Mouse (Mus musculus): ENCODE data around the gene Thoc6. TPM values are rescaled to one million over a fixed set of nuclear protein-coding genes. Genes with fewer than 3 reads are reported as not detected.
A peak's percentile ranks its signal among the peaks of the same experiment; 100 is the strongest.

Gene Thoc6
- polyA plus RNA-seq, 1 experiment from 2014 or later = 32.9 TPM

- DNase-seq (ENCODE audit: low read depth, low spot score) (no peak), ATAC-seq (no peak)
- no peaks in the 10 kb centered on the region for H3K27me3 ChIP-seq
- ChIA-PET CTCF (interaction anchor here (1.6 kb wide), 1 partner anchor 26 kb away, joined by 5 read pairs; no protein-coding TSS in a partner anchor), POLR2A (interaction anchor here (0.9 kb wide), 1 partner anchor 18 kb away, joined by 3 read pairs; no protein-coding TSS in a partner anchor)
- in situ Hi-C loops (cut with MboI; ENCODE audit: low pct_unique_long_range_greater_than_20kb) = no loop called here
- TF ChIP-seq CTCF (IDR thresholded peaks at IDR 0.05) = no peak
These were observed 6.7 kb upstream of the Thoc6 start for GRCm38 (mm10) chr17:23680336-23680735.

DNA sequence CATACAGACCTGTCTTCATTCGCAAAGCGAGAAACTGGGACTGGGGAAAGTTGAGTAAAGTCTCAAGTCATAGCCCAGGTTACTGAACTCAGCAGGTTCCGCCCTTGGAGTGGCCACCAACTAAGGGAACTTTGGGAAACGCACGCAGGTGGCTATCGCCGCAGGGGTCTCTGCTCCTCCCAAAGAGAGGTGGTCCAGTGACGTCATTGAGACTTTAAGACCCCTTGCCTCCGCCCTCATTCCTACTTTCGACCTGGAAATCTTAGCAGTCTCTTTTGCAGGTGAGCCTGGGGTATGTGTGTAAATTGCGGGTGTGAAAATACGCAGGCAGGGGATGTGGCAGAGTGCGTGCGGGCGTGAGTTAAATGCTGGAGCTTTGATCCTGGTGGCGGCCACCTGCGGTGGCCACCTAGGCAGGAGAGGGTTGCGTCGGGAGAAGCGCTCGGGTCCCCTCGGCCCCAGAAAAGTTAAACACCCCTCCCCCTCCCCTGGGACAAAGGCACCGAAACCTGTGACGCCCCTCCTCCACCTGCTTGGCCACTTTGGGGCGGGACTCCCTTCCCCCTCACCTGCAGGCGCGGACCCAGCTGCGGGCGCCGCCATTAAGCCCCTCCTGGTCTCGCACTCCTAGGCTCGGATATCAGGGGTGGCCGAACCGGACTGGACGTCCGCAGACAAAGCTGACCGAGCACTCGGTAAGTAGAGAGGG lies 5.6 kb upstream of the Thoc6 start, which contains the start of gene Cldn6:
TSS of gene Cldn6 (plus strand) at position 123 of the 709 bp plus-strand sequence.
- no peak for TF ChIP-seq CTCF (IDR thresholded peaks at IDR 0.05)
- no peak for ATAC-seq

GRCm38 (mm10) chr17:23677236-23677679 lies 3.6 kb upstream of the Thoc6 start, which contains the start of gene Tnfrsf12a:
TSS of gene Tnfrsf12a (minus strand) at chr17:23677468.
- POLR2A ChIA-PET = interaction anchor here (4.0 kb wide), 1 partner anchor 23 kb away, joined by 28 read pairs; no protein-coding TSS in a partner anchor

More for the DNA sequence above, 5.6 kb upstream of the Thoc6 start, which contains the start of gene Cldn6:
- CTCF ChIA-PET = no interaction called here
- in situ Hi-C loops (cut with MboI; ENCODE audit: low pct_unique_long_range_greater_than_20kb) = no loop called here
- no peak for DNase-seq (ENCODE audit: low read depth, low spot score)
- POLR2A ChIA-PET = no interaction called here
- H3K27me3 ChIP-seq = no peaks in the 10 kb centered on the region

DNA sequence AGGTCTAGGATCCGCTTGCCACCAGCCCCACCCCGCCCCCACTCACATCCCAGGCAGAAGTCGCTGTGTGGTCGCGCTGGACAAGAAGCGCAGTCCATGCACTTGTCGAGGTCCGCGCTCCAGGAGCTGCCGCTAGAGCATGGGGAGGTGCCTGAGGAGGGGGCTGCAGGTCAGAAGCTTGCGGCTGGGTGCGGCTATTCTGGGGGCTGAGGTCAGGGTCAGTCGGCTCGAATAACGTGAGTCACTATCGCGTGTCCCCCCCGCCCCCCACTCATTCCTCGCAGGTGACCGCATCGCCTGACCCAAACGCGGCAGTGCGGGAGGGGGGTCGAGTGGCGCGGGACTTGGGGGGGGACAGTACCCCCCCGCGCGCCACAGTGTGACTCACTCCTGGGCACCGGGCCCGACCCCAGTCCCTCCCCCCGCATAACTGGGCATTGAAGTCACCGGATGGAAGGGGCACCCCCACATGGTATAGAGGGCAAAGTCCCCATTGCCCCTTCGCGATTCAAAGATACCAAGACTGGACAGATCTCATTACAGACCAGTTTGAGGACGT lies 2.9 kb upstream of the Thoc6 start:
- in situ Hi-C loops (cut with MboI; ENCODE audit: low pct_unique_long_range_greater_than_20kb) = no loop called here
- no peak for ATAC-seq

More at GRCm38 (mm10) chr17:23677236-23677679, 3.6 kb upstream of the Thoc6 start, which contains the start of gene Tnfrsf12a:
- no peak for DNase-seq (ENCODE audit: low read depth, low spot score)
- CTCF ChIA-PET = interaction anchor here (1.5 kb wide), 1 partner anchor 23 kb away, joined by 3 read pairs; no protein-coding TSS in a partner anchor
- ATAC-seq = peak; percentile 29
- H3K27me3 ChIP-seq = no peaks in the 10 kb centered on the region
- in situ Hi-C loops (cut with MboI; ENCODE audit: low pct_unique_long_range_greater_than_20kb) = no loop called here
- no peak for TF ChIP-seq CTCF (IDR thresholded peaks at IDR 0.05)

DNA sequence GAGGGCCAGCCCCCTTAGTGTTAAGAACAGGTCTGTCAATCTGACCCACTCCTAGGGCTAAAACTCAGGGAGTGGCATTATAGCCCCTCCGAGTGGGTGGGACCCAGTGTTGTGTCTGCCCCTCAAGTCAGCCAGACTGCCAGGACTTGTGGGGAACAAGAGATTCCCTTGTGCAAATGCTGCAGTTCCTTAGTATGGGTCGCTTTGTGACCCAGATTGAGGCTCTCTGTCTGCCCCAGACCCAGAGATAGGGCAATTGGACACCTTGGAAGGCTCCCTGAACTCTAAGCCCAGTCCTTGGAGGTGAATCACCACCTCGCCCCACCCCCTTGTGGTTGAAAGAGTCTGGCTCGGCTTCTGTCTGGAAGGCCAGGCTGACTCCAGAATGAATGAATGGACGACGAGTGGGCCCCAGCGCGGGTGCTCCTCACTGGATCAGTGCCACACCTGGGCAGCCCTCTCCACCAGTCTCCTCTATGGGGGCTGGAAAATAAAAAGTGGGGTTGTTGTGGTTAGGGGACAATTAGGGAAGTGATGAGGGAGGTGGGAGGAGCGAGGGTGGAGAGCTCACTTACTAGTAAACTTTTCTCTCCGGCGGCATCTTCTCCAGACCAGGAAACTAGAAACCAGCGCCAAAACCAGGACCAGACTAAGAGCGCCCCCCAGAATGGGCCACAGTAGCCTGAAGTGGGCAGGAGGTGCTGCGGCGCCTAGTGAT lies 2.0 kb upstream of the Thoc6 start:
- no peak for TF ChIP-seq CTCF (IDR thresholded peaks at IDR 0.05)
- CTCF ChIA-PET = interaction anchor here (2.9 kb wide), 1 partner anchor 24 kb away, joined by 13 read pairs; no protein-coding TSS in a partner anchor
- peak; percentile 71 for DNase-seq (ENCODE audit: low read depth, low spot score)
- no peaks in the 10 kb centered on the region for H3K27me3 ChIP-seq
- POLR2A ChIA-PET = interaction anchor here (0.6 to 4.0 kb wide), 4 partner anchors 8 to 1434 kb away, joined by 3 to 28 read pairs (median 3); no protein-coding TSS in a partner anchor
- ATAC-seq = peak; percentile 61
- in situ Hi-C loops (cut with MboI; ENCODE audit: low pct_unique_long_range_greater_than_20kb) = no loop called here

More for the DNA sequence above, 2.9 kb upstream of the Thoc6 start:
- POLR2A ChIA-PET = interaction anchor here (1.0 to 4.0 kb wide), 3 partner anchors 9 to 25 kb away, joined by 3 to 28 read pairs (median 3); no protein-coding TSS in a partner anchor
- no peak for TF ChIP-seq CTCF (IDR thresholded peaks at IDR 0.05)
- CTCF ChIA-PET = interaction anchor here (2.9 kb wide), 1 partner anchor 23 kb away, joined by 13 read pairs; no protein-coding TSS in a partner anchor
- H3K27me3 ChIP-seq = no peaks in the 10 kb centered on the region
- DNase-seq (ENCODE audit: low read depth, low spot score) = no peak

- ChIA-PET POLR2A (interaction anchor here (1.0 to 4.0 kb wide), 4 partner anchors 10 to 62 kb away, joined by 3 to 28 read pairs (median 4); no protein-coding TSS in a partner anchor), CTCF (interaction anchor here (1.3 to 2.9 kb wide), 3 partner anchors 17 to 31 kb away, joined by 3 to 13 read pairs (median 3); no protein-coding TSS in a partner anchor)
- in situ Hi-C loops (cut with MboI; ENCODE audit: low pct_unique_long_range_greater_than_20kb) = no loop called here
- H3K27me3 ChIP-seq = no peaks in the 10 kb centered on the region
- DNase-seq (ENCODE audit: low read depth, low spot score) (no peak), ATAC-seq (peak; percentile 37)
- TF ChIP-seq CTCF (IDR thresholded peaks at IDR 0.05) = no peak
These were observed 1.4 kb upstream of the Thoc6 start for GRCm38 (mm10) chr17:23675127-23675526.

DNA sequence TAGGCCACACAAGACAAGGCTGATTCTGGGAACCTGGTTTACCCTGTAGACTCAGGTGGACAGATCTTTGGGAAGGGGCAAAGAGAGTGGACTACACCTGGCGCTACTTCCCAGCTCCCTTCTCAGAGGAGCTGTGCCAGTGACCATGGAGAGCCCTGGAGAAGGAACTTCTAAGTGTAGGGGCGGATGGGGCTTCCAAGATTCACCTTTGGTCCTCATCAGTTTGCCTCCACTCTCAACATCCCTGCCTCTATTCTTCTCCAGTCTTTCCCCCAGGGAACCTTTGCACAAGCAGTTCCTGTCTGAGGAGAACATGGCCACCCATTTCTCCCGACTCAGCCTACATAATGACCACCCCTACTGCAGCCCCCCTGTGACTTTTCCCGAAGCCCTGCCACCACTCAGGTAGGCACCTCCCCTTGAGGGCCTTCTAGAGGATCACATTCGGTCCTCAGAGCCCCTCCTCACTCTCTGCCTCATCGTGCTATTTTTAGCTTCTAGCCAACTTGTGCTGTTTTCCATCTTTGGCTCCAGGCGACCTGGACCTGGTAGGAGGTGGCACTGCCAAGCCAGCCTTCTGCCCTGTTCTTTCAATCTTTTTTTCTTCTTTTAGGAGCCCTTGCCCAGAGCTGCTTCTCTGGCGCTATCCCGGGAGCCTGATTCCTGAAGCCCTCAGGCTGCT lies 730 bp upstream of the Thoc6 start:
- in situ Hi-C loops (cut with MboI; ENCODE audit: low pct_unique_long_range_greater_than_20kb) = no loop called here
- no peak for TF ChIP-seq CTCF (IDR thresholded peaks at IDR 0.05)
- no peak for DNase-seq (ENCODE audit: low read depth, low spot score)
- POLR2A ChIA-PET = interaction anchor here (1.0 to 4.0 kb wide), 4 partner anchors 9 to 62 kb away, joined by 3 to 28 read pairs (median 4); no protein-coding TSS in a partner anchor
- H3K27me3 ChIP-seq = no peaks in the 10 kb centered on the region
- CTCF ChIA-PET = interaction anchor here (1.2 to 2.9 kb wide), 4 partner anchors 16 to 32 kb away, joined by 3 to 13 read pairs (median 3); no protein-coding TSS in a partner anchor
- peak; percentile 0 for ATAC-seq

- ChIA-PET CTCF (interaction anchor here (1.2 kb wide), 1 partner anchor 9 kb away, joined by 3 read pairs; no protein-coding TSS in a partner anchor), POLR2A (interaction anchor here (0.8 kb wide), 1 partner anchor 12 kb away, joined by 3 read pairs; the partner anchor contains the start of gene Bicdl2)
- TF ChIP-seq CTCF (IDR thresholded peaks at IDR 0.05) = no peak
- ATAC-seq (no peak), DNase-seq (ENCODE audit: low read depth, low spot score) (no peak)
- H3K27me3 ChIP-seq = no peaks in the 10 kb centered on the region
- in situ Hi-C loops (cut with MboI; ENCODE audit: low pct_unique_long_range_greater_than_20kb) = no loop called here
These were observed 921 bp downstream of the Thoc6 start for GRCm38 (mm10) chr17:23672761-23673160.

DNA sequence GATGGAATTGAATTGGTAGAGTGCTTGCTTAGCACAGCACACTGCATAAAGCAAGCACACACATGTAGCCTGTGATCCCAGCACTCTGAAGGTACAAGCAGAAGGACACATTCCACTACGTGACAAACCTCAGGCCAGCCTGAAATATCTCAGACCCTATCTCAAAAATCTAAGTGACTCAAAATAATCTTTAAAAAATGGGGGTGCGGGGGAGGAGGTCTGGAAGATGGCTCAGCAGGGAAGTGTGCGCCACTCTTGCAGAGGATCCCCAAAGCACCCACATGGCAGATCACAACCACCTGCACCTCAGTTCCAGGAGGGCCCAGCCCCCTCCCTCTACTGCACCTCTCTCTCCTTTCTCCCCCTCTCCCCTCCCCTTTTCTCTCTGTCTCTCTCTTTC lies 2.2 kb downstream of the Thoc6 start:
- ATAC-seq = no peak
- in situ Hi-C loops (cut with MboI; ENCODE audit: low pct_unique_long_range_greater_than_20kb) = no loop called here
- POLR2A ChIA-PET = no interaction called here
- CTCF ChIA-PET = no interaction called here
- no peak for TF ChIP-seq CTCF (IDR thresholded peaks at IDR 0.05)
- no peaks in the 10 kb centered on the region for H3K27me3 ChIP-seq
- DNase-seq (ENCODE audit: low read depth, low spot score) = no peak
